Mouse (Mus musculus) ES-Bruce4 (cell line): ENCODE data around the gene Aanat. TPM values are rescaled to one million over a fixed set of nuclear protein-coding genes. Genes with fewer than 3 reads are reported as not detected.
A peak's percentile ranks its signal among the peaks of the same experiment; 100 is the strongest.

Experiments
- H3K27ac ChIP-seq: 2 replicates; pipeline ENCODE4 v1.5.1; 2012; ENCODE audit warnings: low read length, inconsistent platforms; ENCODE audit not compliant: insufficient read depth
- H3K27me3 ChIP-seq: 2 replicates; pipeline ENCODE4 v1.6.1; 2012; ENCODE audit warnings: mild to moderate bottlenecking, low read length, inconsistent platforms; ENCODE audit not compliant: control insufficient read depth, poor library complexity, insufficient read depth, severe bottlenecking
- H3K36me3 ChIP-seq: 2 replicates; pipeline ENCODE4 v1.6.1; 2012; ENCODE audit warnings: inconsistent platforms, mild to moderate bottlenecking, low read length, moderate library complexity; ENCODE audit not compliant: control insufficient read depth, poor library complexity, insufficient read depth, severe bottlenecking
- H3K4me1 ChIP-seq: one replicate; pipeline ENCODE4 v1.8.1; 2011; ENCODE audit warnings: low read length; ENCODE audit not compliant: control insufficient read depth, insufficient read depth
- H3K4me3 ChIP-seq: 2 replicates; pipeline ENCODE4 v1.5.1; 2011; ENCODE audit warnings: low read depth, mild to moderate bottlenecking, low read length
- H3K9ac ChIP-seq: 2 replicates; pipeline ENCODE4 v1.6.1; 2012; ENCODE audit warnings: low read depth, mild to moderate bottlenecking, inconsistent platforms; ENCODE audit not compliant: poor library complexity, severe bottlenecking
- H3K9me3 ChIP-seq: replicated peaks from 2 replicates; pipeline ENCODE4 v1.6.1; 2012; ENCODE audit warnings: mild to moderate bottlenecking, low read length, inconsistent platforms; ENCODE audit not compliant: control insufficient read depth, poor library complexity, insufficient read depth, severe bottlenecking
- CTCF ChIP-seq: IDR thresholded peaks from one replicate; pipeline ENCODE4 v1.8.1; 2011; ENCODE audit warnings: low read depth, low read length
- EP300 ChIP-seq: IDR thresholded peaks from 2 replicates; pipeline ENCODE4 v1.6.1; 2011; ENCODE audit warnings: low read depth, low read length; ENCODE audit not compliant: insufficient read depth
- POLR2A ChIP-seq: IDR thresholded peaks from one replicate; pipeline ENCODE4 v1.8.1; 2011; ENCODE audit warnings: low read length; ENCODE audit not compliant: insufficient read depth
- polyA plus RNA-seq: library from polyadenylated mRNA; stranded (reverse); fragments of >200 nt; gene quantifications from 2 replicates; pipeline ENCODE4 v1.2.4, GENCODE M21; 2011; ENCODE audit warnings: low read depth; ENCODE audit not compliant: missing spikeins, insufficient read depth, insufficient read length

Aanat gene
- polyA plus RNA-seq, 1 experiment, result not detected

DNA sequence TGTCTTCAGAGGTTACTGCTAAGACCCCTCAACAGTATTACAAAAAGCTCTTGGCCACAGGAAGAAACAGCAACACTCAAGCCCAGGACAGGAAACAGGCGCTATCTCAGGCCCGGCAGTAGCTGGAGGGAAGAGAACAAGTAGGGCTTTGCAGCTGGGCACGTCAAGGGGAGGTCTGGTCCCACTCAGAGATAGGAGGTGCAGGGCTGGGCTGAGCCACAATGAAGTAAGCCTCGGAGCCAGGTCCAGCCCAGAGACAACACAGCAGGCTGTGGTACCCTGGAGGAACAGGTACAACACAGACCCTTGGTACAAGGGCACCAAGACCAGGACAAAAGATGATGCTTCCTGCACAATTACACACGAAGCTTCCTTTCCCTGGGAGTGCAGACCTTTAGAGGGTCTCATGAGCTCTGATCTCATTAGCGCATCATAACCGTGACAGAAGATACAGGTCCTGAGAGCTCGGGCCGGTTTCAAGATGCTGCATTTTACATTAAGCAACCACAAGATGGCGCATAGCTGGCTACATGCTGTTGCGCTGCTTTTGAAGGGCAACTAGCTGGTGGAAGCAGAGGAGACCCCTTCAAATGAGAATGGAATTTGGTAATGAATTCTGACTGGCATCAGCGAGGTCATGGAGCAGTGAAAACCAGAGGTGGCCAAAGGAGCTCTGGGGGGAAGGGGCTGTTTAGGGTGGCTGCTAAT lies 31.9 kb upstream of the Aanat start:
- no peaks in the 10 kb centered on the region for H3K27me3 ChIP-seq
- TF ChIP-seq POLR2A, result no peak
- no peak for TF ChIP-seq EP300
- peak; percentile 70 for TF ChIP-seq CTCF
- H3K27ac ChIP-seq, result no peak overlapping the region
- no peak overlapping the region for H3K9ac ChIP-seq
- H3K4me3 ChIP-seq, result no peak overlapping the region
- H3K4me1 ChIP-seq, result no peaks in the 10 kb centered on the region
- no peaks in the 10 kb centered on the region for H3K36me3 ChIP-seq
- no peaks in the 10 kb centered on the region for H3K9me3 ChIP-seq

DNA sequence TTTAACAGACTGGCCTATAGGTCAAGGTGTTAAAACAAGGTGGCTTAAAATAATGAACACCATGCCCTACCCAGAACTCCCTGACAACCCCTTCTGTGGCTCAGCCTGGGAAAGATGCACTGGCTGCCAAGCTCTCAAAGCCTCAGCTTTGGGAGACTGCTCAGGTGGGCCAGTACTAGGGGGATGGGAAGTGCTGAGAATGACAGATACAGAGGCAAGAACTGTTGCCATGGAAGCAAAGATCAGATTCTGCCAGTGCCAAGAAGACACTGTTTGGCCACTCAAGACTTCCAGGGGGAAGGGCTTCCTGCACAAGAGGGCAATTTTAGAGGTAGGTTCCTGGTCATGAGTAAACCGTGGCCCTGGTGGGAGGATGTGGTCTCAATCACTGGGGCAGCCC lies 30.7 kb upstream of the Aanat start:
- TF ChIP-seq EP300 (no peak), POLR2A (no peak), CTCF (no peak)
- H3K4me1 ChIP-seq, result no peaks in the 10 kb centered on the region

DNA sequence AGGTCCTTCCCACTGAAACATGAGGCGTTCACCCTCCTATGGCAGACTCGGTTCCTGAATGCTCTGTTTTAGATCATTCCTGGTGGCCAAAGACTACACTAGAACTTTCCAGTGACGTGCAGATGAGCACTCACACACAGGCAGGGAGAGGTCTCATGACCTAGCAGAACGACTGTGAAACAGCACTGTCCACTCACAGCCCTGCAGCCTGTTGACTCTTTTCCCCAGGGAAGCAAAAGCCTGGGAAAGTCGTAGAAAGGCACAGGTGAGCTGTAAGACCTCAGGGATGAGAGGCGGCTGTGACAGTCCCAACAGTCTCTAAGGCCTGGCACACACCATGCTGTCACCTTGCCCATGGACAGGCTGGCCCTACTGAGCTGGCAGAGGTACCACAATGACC lies 29.9 kb upstream of the Aanat start:
- H3K27ac ChIP-seq, result no peak overlapping the region
- H3K4me1 ChIP-seq, result no peaks in the 10 kb centered on the region
- H3K27me3 ChIP-seq, result no peaks in the 10 kb centered on the region
- H3K4me3 ChIP-seq, result no peak overlapping the region
- H3K9me3 ChIP-seq, result no peaks in the 10 kb centered on the region
- TF ChIP-seq CTCF (no peak), POLR2A (no peak), EP300 (no peak)
- H3K9ac ChIP-seq, result no peak overlapping the region
- H3K36me3 ChIP-seq, result no peaks in the 10 kb centered on the region

More for the DNA sequence above, 30.7 kb upstream of the Aanat start:
- Histone ChIP-seq H3K27me3 (no peaks in the 10 kb centered on the region), H3K9me3 (no peaks in the 10 kb centered on the region), H3K27ac (no peak overlapping the region), H3K9ac (no peak overlapping the region), H3K4me3 (no peak overlapping the region), H3K36me3 (no peaks in the 10 kb centered on the region)

DNA sequence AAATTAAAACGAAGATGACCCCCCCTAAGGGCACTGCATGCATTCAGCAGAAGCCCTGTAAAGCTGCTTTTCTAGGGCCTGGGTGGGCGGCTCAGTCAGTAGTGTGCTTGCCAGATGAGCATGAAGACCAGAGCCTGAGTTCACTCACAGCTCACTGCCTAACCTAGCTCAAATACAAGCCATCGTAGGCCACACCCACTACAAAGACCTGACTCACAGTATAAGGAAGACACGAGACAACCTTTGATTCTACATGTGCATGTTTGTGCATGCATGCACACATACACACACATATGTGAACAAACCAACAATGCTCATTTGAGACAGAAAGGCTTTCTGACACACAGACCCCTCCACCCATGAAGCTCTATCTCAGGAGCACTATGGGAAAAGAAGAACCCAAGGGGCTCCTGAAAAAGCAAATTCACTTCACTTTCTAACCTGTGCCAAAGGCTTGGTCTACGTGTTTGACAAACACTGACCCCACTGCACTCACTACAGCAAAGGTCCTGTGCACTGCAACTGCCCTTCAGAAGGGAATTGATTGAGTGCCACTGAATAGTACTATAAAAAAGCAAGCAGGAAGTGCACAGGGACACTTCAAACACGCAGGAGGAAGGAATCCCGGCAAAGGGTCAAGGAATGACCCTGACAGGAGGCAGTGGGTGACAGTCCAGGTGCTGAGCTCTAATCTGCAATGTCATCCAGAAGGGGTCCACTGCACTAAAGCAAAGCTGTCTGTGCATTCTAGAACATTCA lies 20.8 kb upstream of the Aanat start:
- no peak for TF ChIP-seq POLR2A
- Histone ChIP-seq H3K9ac (no peak overlapping the region), H3K36me3 (no peaks in the 10 kb centered on the region), H3K4me3 (no peak overlapping the region), H3K27ac (no peak overlapping the region), H3K4me1 (no peaks in the 10 kb centered on the region), H3K27me3 (no peaks in the 10 kb centered on the region), H3K9me3 (no peaks in the 10 kb centered on the region)

DNA sequence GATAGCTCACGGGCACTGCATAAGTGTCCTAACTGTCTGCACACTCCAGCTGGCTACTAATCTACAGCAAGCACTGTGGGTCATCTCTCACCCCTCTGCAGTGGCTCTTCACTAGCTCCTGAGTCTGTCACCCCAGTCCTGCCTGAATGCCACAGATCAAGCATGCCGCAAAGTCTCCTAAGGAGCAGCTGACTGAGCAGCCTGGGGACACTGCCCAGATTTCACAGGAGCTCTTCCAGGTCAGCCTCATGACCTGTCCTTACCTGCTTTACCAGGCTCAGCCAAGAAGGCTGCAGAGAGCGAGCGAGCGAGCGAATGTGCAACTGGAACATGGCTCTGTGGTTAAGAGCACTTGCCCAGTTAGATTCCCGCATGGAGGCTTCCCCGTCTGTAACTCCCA lies 18.7 kb upstream of the Aanat start:
- Histone ChIP-seq H3K27ac (no peak overlapping the region), H3K4me1 (no peaks in the 10 kb centered on the region), H3K9me3 (no peaks in the 10 kb centered on the region), H3K4me3 (no peak overlapping the region), H3K36me3 (no peaks in the 10 kb centered on the region), H3K27me3 (no peaks in the 10 kb centered on the region), H3K9ac (no peak overlapping the region)
- no peak for TF ChIP-seq EP300
- no peak for TF ChIP-seq CTCF
- no peak for TF ChIP-seq POLR2A

DNA sequence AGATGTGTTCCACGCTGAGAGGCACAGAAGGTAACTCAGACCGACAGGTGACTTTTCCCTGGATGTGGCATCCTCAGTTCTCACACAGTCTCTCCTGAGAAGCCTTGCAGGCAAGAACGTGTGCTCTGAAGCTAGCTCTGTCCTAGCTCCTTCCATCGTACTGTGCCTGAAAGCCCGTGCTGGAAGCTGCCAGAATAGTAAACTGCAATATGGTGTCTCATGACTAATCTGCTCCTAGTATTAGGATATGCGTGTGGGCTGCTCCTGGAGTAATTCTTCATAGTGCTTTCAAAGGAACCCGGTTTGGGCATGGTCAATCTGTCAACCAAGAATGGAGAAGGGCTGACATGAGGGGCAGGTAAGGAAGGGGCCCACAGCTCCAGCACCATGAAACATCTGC lies 15.4 kb upstream of the Aanat start:
- H3K9ac ChIP-seq, result no peak overlapping the region
- TF ChIP-seq POLR2A (no peak), EP300 (no peak), CTCF (no peak)
- no peaks in the 10 kb centered on the region for H3K36me3 ChIP-seq
- no peak overlapping the region for H3K4me3 ChIP-seq
- H3K9me3 ChIP-seq, result no peaks in the 10 kb centered on the region
- H3K27ac ChIP-seq, result no peak overlapping the region
- no peaks in the 10 kb centered on the region for H3K27me3 ChIP-seq
- peaks cover 6% of the 10 kb centered on the region for H3K4me1 ChIP-seq
